Mouse (Mus musculus) activated CD4-positive, CD25-positive, alpha-beta regulatory T cell (primary cell): ENCODE results near the gene Dnaic1. TPM values are rescaled to one million over a fixed set of nuclear protein-coding genes. Genes with fewer than 3 reads are reported as not detected.

Source experiments
- polyA plus RNA-seq, 2 experiments: library from polyadenylated mRNA; unstranded; fragments of 100-300 nt; shearing (Covaris generic); gene quantifications; one replicate each; pipeline ENCODE4 v1.2.1; 2017

The Dnaic1 gene
- not detected for polyA plus RNA-seq

GRCm38 (mm10) chr4:41569411-41569885, at the start of gene Dnaic1, which contains the start of gene Fam219a:
Gene Dnaic1 (plus strand): TSS chr4:41569775.
Gene Fam219a (minus strand): TSS chr4:41569538.

GRCm38 (mm10) chr4:41639913-41640507, 70.4 kb downstream of the Dnaic1 start, which contains the start of gene Enho:
Gene Enho (minus strand): TSS chr4:41640324.

Other genes starting within 250 kb of the Dnaic1 start
- gene Ubap1, start 220.8 kb upstream of the Dnaic1 start, polyA plus RNA-seq = 10 to 100 TPM; 66.0 to 72.0 TPM
- 1 to 10 TPM; 1.2 to 1.4 TPM for gene Kif24, start 104.9 kb upstream of the Dnaic1 start, polyA plus RNA-seq
- 10 to 100 TPM; 15.3 to 16.5 TPM for gene Nudt2, start 104.6 kb upstream of the Dnaic1 start, polyA plus RNA-seq
- under 1 TPM; 0.24 to 0.72 TPM for gene AI464131, start 66.7 kb upstream of the Dnaic1 start, polyA plus RNA-seq
- not detected for gene 1110017D15Rik, start 52.4 kb upstream of the Dnaic1 start, polyA plus RNA-seq
- gene Fam219a, start 237 bp upstream of the Dnaic1 start, polyA plus RNA-seq = 1 to 10 TPM; 3.1 to 3.5 TPM
- under 1 TPM in 1 of 2 experiments, not detected in 1; 0.50 TPM for gene Enho, start 70.5 kb downstream of the Dnaic1 start, polyA plus RNA-seq
- not detected for gene Cntfr, start 127.3 kb downstream of the Dnaic1 start, polyA plus RNA-seq
- 1 to 10 TPM; 2.7 to 5.1 TPM for gene Il11ra1, start 130.2 kb downstream of the Dnaic1 start, polyA plus RNA-seq
- 10 to 100 TPM; 45.8 to 48.4 TPM for gene Rpp25l, start 143.8 kb downstream of the Dnaic1 start, polyA plus RNA-seq
- 100 to 1,000 TPM; 138 to 139 TPM for gene Dctn3, start 153.4 kb downstream of the Dnaic1 start, polyA plus RNA-seq
- not detected for gene Arid3c, start 161.4 kb downstream of the Dnaic1 start, polyA plus RNA-seq
- 10 to 100 TPM; 67.6 to 86.4 TPM for gene Galt, start 185.5 kb downstream of the Dnaic1 start, polyA plus RNA-seq
- gene Sigmar1, start 186.4 kb downstream of the Dnaic1 start, polyA plus RNA-seq = 10 to 100 TPM; 21.2 to 31.7 TPM
- gene Ccl27a, start 204.5 kb downstream of the Dnaic1 start, polyA plus RNA-seq = 1 to 10 TPM; 5.6 to 8.4 TPM